Mouse (Mus musculus) liver, adult 10 weeks (tissue): ENCODE data around the gene G6pc2. TPM values are rescaled to one million over a fixed set of nuclear protein-coding genes. Genes with fewer than 3 reads are reported as not detected.

Experiments
- polyA plus RNA-seq: library from polyadenylated mRNA; stranded (reverse); fragments of 350-450 nt; fragmentation: Illumina TruSeq; extraction: RNeasy Lipid Tissue Mini Kit (QIAGEN cat#74804); gene quantifications from one replicate; pipeline ENCODE4 v1.2.3, GENCODE M21; 2014; ENCODE audit warnings: low read depth, low replicate concordance

The G6pc2 gene
- polyA plus RNA-seq = not detected

DNA sequence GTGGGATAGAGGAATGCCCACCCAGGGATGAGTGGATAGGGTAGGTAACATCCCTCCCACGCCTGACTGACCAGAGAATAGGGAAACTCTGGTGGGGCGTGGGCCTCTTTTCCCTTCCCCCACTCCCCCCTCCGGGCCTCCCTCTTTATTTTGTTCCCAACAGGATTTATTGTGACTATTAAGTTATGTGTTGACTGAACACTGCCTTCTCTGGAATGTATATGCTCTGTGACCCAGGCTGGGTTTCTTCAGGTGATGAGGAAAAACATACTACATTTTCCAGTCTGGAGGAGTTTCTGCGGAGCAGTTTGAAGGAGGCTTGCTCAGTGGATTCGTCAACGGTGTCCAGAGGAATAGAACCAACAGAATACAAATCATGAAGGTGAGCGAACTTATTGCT, at the start of gene G6pc2:
TSS of gene G6pc2 (plus strand) at position 301 of the 400 bp plus-strand sequence.

DNA sequence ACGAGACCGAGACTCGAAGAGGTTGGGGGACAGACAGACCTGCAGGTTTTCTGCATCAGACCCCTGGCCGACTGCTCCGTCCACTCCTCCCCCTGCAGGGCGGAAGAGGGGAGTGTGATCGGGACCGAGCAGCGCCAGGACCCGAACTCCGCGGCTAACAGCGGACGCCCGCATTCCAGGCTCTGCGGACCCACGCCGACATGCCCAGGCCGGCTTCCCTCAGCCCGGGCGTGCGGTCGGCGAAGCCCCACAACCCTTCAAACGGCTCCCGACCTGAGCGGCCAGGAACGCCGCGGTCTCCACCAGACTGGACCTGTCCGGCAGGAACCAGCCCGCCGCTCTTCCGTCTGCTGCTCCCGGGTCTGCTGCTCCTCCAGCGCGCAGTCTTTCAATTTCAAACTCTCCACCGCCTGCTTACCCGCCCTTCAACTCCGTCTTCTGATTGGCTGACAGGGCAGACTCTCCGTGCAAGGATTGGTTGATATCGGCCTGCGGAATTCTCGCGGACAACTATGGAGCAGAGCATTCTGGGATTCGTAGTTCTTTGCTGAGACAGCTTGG, 5.0 kb upstream of the G6pc2 start, which contains the start of gene Spc25:
TSS of gene Spc25 (minus strand) at position 404 of the 561 bp plus-strand sequence.

Other genes with a start within 250 kb of the G6pc2 start
- 36.6 TPM for gene Nostrin, start 75.3 kb upstream of the G6pc2 start, polyA plus RNA-seq
- 11.6 TPM for gene Spc25, start 4.9 kb upstream of the G6pc2 start, polyA plus RNA-seq
- gene Abcb11, start 131.5 kb downstream of the G6pc2 start, polyA plus RNA-seq = 609 TPM
- gene Dhrs9, start 169.4 kb downstream of the G6pc2 start, polyA plus RNA-seq = 5.3 TPM